Comparison of ENCODE assay signal across 8 mouse cellular contexts in the genomic region with DNA sequence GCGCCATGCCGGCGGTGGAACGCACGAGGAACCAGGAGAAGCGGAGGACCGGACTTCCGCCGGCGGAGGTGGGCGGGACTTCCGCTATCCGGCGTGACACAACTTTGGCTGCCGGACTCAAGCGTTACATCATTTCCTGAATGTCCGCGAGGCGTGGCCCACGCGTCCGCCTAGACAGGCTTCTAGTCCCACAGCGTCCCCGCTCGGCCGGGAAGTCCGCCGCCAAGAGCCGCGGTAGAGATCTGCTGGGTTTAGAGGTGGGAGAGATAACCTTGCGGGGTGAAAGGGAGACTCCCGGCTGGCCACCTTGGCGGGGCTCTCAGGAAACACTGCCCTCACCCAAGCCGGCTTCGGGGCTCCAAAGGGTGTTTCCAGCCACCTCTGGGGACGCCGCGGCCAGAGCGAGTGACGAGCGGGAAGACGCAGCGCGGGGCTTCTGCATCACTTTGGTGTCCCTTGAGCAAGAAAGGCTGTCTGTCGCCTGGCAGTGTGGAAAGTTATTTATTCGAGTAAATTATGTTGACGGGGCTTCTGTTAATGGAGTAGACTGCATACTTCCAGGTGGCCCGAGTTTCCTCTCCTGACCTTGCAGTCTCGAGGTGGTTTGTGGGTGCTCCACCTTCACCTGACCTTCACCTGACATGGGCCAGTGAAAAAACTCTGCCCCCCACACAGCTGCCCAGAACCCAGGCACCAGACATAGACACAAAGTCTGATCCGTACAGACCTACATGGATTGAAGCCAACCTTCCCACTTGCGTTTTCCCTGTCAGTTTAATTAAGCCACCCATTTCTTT. TPM values are rescaled to one million over a fixed set of nuclear protein-coding genes. Genes with fewer than 3 reads are reported as not detected.
A peak's percentile ranks its signal among the peaks of the same experiment; 100 is the strongest.
DNase-seq lines count a peak whose midpoint lies in the region; ATAC-seq and TF ChIP-seq lines count a peak whose summit lies in the region.

A gene (minus strand): TSS at position 94 of the 797 bp plus-strand sequence.

- in situ Hi-C loops in CH12.LX (cut with MboI; ENCODE audit: low pct_ligation_motif_present, low pct_unique_long_range_greater_than_20kb, low sequenced_read_pairs) = no loop called here

- TF ChIP-seq RAD21 in CH12.LX (IDR thresholded peaks at IDR 0.05; ENCODE audit: low read depth, low read length) = no peak; the same call in 1 of the 2 replicates

- no peaks in the 10 kb centered on the region for H3K27me3 ChIP-seq in CH12.LX (replicated peaks)
- H3K27me3 ChIP-seq in forebrain, embryonic 11.5 days (ENCODE audit: control insufficient read depth, insufficient read depth, low read length) = no peaks in the 10 kb centered on the region
- no peaks in the 10 kb centered on the region for H3K27me3 ChIP-seq in heart, embryonic 16.5 days (ENCODE audit: control insufficient read depth, insufficient read depth, low read length)
- no peaks in the 10 kb centered on the region for H3K27me3 ChIP-seq in liver, embryonic 15.5 days
- H3K27me3 ChIP-seq in neural tube, embryonic 12.5 days (replicated peaks) = no peaks in the 10 kb centered on the region

- peaks cover 4 to 18% of the 10 kb centered on the region in 2 experiments for H3K36me3 ChIP-seq in CH12.LX (replicated peaks in 1 of 2; ENCODE audit: control insufficient read depth in 1 of 2, insufficient read depth in 1 of 2, low read length in 1 of 2)
- peaks cover 2% of the 10 kb centered on the region; the same call in 1 of the 2 replicates for H3K36me3 ChIP-seq in forebrain, embryonic 11.5 days (ENCODE audit: control insufficient read depth, insufficient read depth, low read length)
- H3K36me3 ChIP-seq in heart, embryonic 16.5 days (ENCODE audit: control insufficient read depth, insufficient read depth) = peaks cover 6% of the 10 kb centered on the region
- H3K36me3 ChIP-seq in liver, embryonic 15.5 days (replicated peaks) = peaks cover 10% of the 10 kb centered on the region
- H3K36me3 ChIP-seq in neural tube, embryonic 12.5 days = peaks cover 4% of the 10 kb centered on the region; the same call in 1 of the 2 replicates

- peak; percentile 97 for DNase-seq in CH12.LX (ENCODE audit: extremely low read depth)
- peak; percentile 97 for DNase-seq in c-Kit-positive CD71-positive TER-119-negative erythroid progenitor cells, embryonic 14.5 days (ENCODE audit: low read depth)
- DNase-seq in forebrain, embryonic 11.5 days (ENCODE audit: low spot score) = peak; percentile 96
- DNase-seq in kidney, postnatal 36 days = peak; percentile 98
- peak; percentile 98 for DNase-seq in telencephalon, adult 2 months (ENCODE audit: low read depth, low spot score)

- H3K9me3 ChIP-seq in CH12.LX (replicated peaks; ENCODE audit: low read length) = no peaks in the 10 kb centered on the region
- H3K9me3 ChIP-seq in forebrain, embryonic 11.5 days (ENCODE audit: control insufficient read depth, low read length) = no peaks in the 10 kb centered on the region
- no peaks in the 10 kb centered on the region for H3K9me3 ChIP-seq in heart, embryonic 16.5 days (replicated peaks; ENCODE audit: control insufficient read depth, low read length)
- H3K9me3 ChIP-seq in liver, embryonic 15.5 days (replicated peaks) = no peaks in the 10 kb centered on the region
- H3K9me3 ChIP-seq in neural tube, embryonic 12.5 days = no peaks in the 10 kb centered on the region

- peak within 1 kb of the TSS; percentile 99 for H3K4me2 ChIP-seq in CH12.LX (ENCODE audit: insufficient read depth, low read depth, poor library complexity, severe bottlenecking)
- peak within 1 kb of the TSS; percentile 73 for H3K4me2 ChIP-seq in forebrain, embryonic 11.5 days (ENCODE audit: low read depth, low read length, severe bottlenecking)
- peak within 1 kb of the TSS; percentile 91 for H3K4me2 ChIP-seq in heart, embryonic 16.5 days (ENCODE audit: low read depth, low read length)
- H3K4me2 ChIP-seq in liver, embryonic 15.5 days = peak within 1 kb of the TSS; percentile 90
- H3K4me2 ChIP-seq in neural tube, embryonic 12.5 days (replicated peaks) = peak within 1 kb of the TSS; percentile 82

- peak within 1 kb of the TSS; percentile 93 for H3K9ac ChIP-seq in CH12.LX (ENCODE audit: insufficient read depth, low read depth)
- H3K9ac ChIP-seq in forebrain, embryonic 11.5 days (ENCODE audit: low read length) = peak within 1 kb of the TSS; percentile 89
- peak within 1 kb of the TSS; percentile 99 for H3K9ac ChIP-seq in heart, embryonic 16.5 days (ENCODE audit: low read length)
- H3K9ac ChIP-seq in liver, embryonic 15.5 days = peak within 1 kb of the TSS; percentile 98
- H3K9ac ChIP-seq in neural tube, embryonic 12.5 days = peak within 1 kb of the TSS; percentile 73

- TF ChIP-seq CTCF in CH12.LX (conservative IDR thresholded peaks at IDR 0.05 in 1 of 2, IDR thresholded peaks at IDR 0.05 in 1 of 2; ENCODE audit: low read depth in 2 of 2, low read length in 2 of 2) = peak in 1 of 2 experiments; percentile 81; a peak in 2 of 4 replicates

- H3K4me3 ChIP-seq in CH12.LX (replicated peaks in 1 of 3; ENCODE audit: low read depth in 2 of 3, low read length in 2 of 3, poor library complexity in 1 of 3) = peak within 1 kb of the TSS; percentile 93 to 99 (median 95)
- peak within 1 kb of the TSS; percentile 77 for H3K4me3 ChIP-seq in forebrain, embryonic 11.5 days (ENCODE audit: low read depth, low read length)
- peak within 1 kb of the TSS; percentile 89 for H3K4me3 ChIP-seq in heart, embryonic 16.5 days (ENCODE audit: low read length)
- peak within 1 kb of the TSS; percentile 95 for H3K4me3 ChIP-seq in liver, embryonic 15.5 days (replicated peaks)
- H3K4me3 ChIP-seq in neural tube, embryonic 12.5 days = peak within 1 kb of the TSS; percentile 80

- ATAC-seq in forebrain, embryonic 11.5 days (replicated peaks; ENCODE audit: low FRiP score) = peak; percentile 98
- ATAC-seq in heart, embryonic 16.5 days (replicated peaks; ENCODE audit: extremely low read depth, insufficient read depth, low FRiP score) = peak; percentile 98
- ATAC-seq in liver, embryonic 15.5 days (ENCODE audit: insufficient read depth) = peak; percentile 95
- peak; percentile 98 for ATAC-seq in neural tube, embryonic 12.5 days (ENCODE audit: low FRiP score, low read depth)

- WGBS in forebrain, embryonic 11.5 days = 1% methylated on average over 51 of the region's 51 CpGs
- under 1% methylated on average over 51 of the region's 51 CpGs for WGBS in heart, embryonic 16.5 days
- WGBS in liver, embryonic 15.5 days (ENCODE audit: insufficient replicate concordance) = 1% methylated on average over 51 of the region's 51 CpGs
- WGBS in neural tube, embryonic 12.5 days = under 1% methylated on average over 51 of the region's 51 CpGs

- dilution Hi-C loops in CH12.LX (cut with MboI; ENCODE audit: extremely low pct_ligation_motif_present, extremely low pct_unique_long_range_greater_than_20kb, low sequenced_read_pairs) = no loop called here

- H3K79me2 ChIP-seq in CH12.LX (replicated peaks; ENCODE audit: control insufficient read depth, extremely low read depth, insufficient read depth, poor library complexity, severe bottlenecking) = peaks cover 42% of the 10 kb centered on the region

- TF ChIP-seq POLR2A in CH12.LX (IDR thresholded peaks at IDR 0.05; ENCODE audit: low read depth, low read length) = peak; percentile 91

- TF ChIP-seq EP300 in CH12.LX (IDR thresholded peaks at IDR 0.05; ENCODE audit: low read length) = no peak

- H3K4me1 ChIP-seq in CH12.LX (ENCODE audit: control insufficient read depth in 1 of 2, insufficient read depth in 2 of 2) = peaks cover 5 to 17% of the 10 kb centered on the region in 2 experiments; a peak in 2 of 4 replicates
- no peaks in the 10 kb centered on the region; the same call in 1 of the 2 replicates for H3K4me1 ChIP-seq in forebrain, embryonic 11.5 days (replicated peaks; ENCODE audit: control insufficient read depth, insufficient read depth, low read length)
- peaks cover 12% of the 10 kb centered on the region for H3K4me1 ChIP-seq in heart, embryonic 16.5 days (ENCODE audit: control insufficient read depth, insufficient read depth, low read length)
- peaks cover 41% of the 10 kb centered on the region for H3K4me1 ChIP-seq in liver, embryonic 15.5 days (replicated peaks)
- peaks cover 10% of the 10 kb centered on the region for H3K4me1 ChIP-seq in neural tube, embryonic 12.5 days

- peak within 1 kb of the TSS; percentile 27 for H3K27ac ChIP-seq in CH12.LX (ENCODE audit: insufficient read depth, low read depth)
- H3K27ac ChIP-seq in forebrain, embryonic 11.5 days (ENCODE audit: low read depth, low read length) = 0 out of 2 replicates have a peak within 1 kb of the TSS, but pooled peaks have one; percentile 18
- peak within 1 kb of the TSS; percentile 96 for H3K27ac ChIP-seq in heart, embryonic 16.5 days (ENCODE audit: low read length)
- peak within 1 kb of the TSS; percentile 97 for H3K27ac ChIP-seq in liver, embryonic 15.5 days (replicated peaks)
- H3K27ac ChIP-seq in neural tube, embryonic 12.5 days = no peak within 1 kb of the TSS

TF ChIP-seq in CH12.LX, 34 proteins besides CTCF, POLR2A, EP300 and RAD21 (continues in another document):
- TF ChIP-seq USF1 (IDR thresholded peaks at IDR 0.05; ENCODE audit: low read depth, low read length) (no peak), ZMIZ1 (IDR thresholded peaks at IDR 0.05; ENCODE audit: low read depth, low read length) (peak; percentile 74; the same call in 1 of the 2 replicates), ETS1 (conservative IDR thresholded peaks at IDR 0.05; ENCODE audit: low read depth, low read length) (0 out of 2 replicates have a peak, but pooled peaks have one; percentile 11), SMC3 (IDR thresholded peaks at IDR 0.05; ENCODE audit: low read depth, low read length) (peak; percentile 27), BHLHE40 (IDR thresholded peaks at IDR 0.05; ENCODE audit: low read depth, low read length) (no peak; the same call in 1 of the 2 replicates), GABPA (IDR thresholded peaks at IDR 0.05; ENCODE audit: insufficient replicate concordance, low read depth, low read length) (peak; percentile 72), MAX (IDR thresholded peaks at IDR 0.05; ENCODE audit: low read length) (peak; percentile 95), MYC (IDR thresholded peaks at IDR 0.05; ENCODE audit: low read depth, low read length) (peak; percentile 99), NELFE (IDR thresholded peaks at IDR 0.05; ENCODE audit: low read depth, low read length) (peak; percentile 80; the same call in 1 of the 2 replicates), MEF2A (IDR thresholded peaks at IDR 0.05; ENCODE audit: borderline replicate concordance, low read depth, low read length) (0 out of 2 replicates have a peak, but pooled peaks have one; percentile 47), IRF4 (IDR thresholded peaks at IDR 0.05; ENCODE audit: low read depth, low read length) (peak; percentile 57)

RNA-seq across cellular contexts. Expression of the gene that starts here (rescaled TPM):
- 92.1 and 112 TPM in 2 replicates for total RNA-seq in CH12.LX (2012; rRNA removed)
- 116 and 169 TPM in 2 replicates for total RNA-seq in CH12.LX (2014; rRNA removed)
- 174 and 218 TPM in 2 replicates for polyA plus RNA-seq in CH12.LX (2012; ENCODE audit: insufficient read length, low read depth)
- 104 and 107 TPM in 2 replicates for polyA plus RNA-seq in forebrain, embryonic 11.5 days (2014; fragmentation: Nextera tagmentation; extraction: Ambion mirVana)
- polyA plus RNA-seq in heart, embryonic 16.5 days (2015; fragmentation: Nextera tagmentation; extraction: Ambion mirVana) = 52.0 and 53.2 TPM in 2 replicates
- 34.9 and 35.9 TPM in 2 replicates for polyA plus RNA-seq in liver, embryonic 15.5 days (2015; fragmentation: Nextera tagmentation; extraction: Ambion mirVana)
- 81.6 and 82.6 TPM in 2 replicates for polyA plus RNA-seq in neural tube, embryonic 12.5 days (2016; fragmentation: Nextera tagmentation; extraction: Ambion mirVana)
